Comparison of ENCODE assay signal across 9 mouse cellular contexts in the genomic region with DNA sequence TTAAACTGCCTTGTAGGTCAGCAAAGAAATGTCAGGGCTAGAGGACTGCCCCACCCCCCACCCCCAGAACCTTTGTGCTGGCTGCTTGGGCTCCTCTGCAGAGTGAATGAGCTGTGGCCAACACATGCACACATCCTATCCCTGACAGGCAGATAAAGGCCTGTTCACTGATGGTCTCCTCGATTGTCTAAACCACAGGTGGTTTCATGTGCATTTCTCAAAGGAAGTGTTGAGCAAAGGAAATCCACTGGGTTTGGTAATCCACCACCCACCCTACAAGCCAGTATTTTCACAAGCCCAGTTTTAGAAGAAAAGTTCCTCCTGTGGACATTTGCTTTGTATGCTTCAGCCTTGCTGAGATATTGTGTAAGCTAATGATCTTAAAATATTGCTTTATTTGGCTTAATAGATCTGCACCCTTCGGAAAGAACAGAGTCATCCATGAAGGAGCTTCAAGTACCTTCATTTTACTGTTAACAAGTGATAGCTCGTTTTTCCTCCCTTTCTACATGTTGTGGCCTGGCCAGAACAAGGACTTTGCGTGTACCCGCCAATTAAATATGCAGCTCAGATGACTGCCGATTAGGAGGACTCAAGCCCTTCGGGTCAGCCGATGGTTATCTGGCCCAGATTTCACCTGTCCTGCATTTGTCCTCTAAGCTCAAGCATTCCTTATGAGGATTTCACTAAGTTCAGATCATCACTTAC. TPM values are rescaled to one million over a fixed set of nuclear protein-coding genes. Genes with fewer than 3 reads are reported as not detected.
DNase-seq lines count a peak whose midpoint lies in the region; ATAC-seq and TF ChIP-seq lines count a peak whose summit lies in the region.
"Had no signal": no experiment of that assay in that cellular context is flagged by ENCODE, and none has a peak within 500 bp of the region (broad histone marks: within the 10 kb centered on the region; RNA-seq: fewer than 3 reads in every experiment).

No protein-coding gene starts in this region.

- WGBS in heart, embryonic 12.5 days: 52% methylated on average over 8 of the region's 8 CpGs
- 44% methylated on average over 8 of the region's 8 CpGs for WGBS in liver, postnatal 0 days (ENCODE audit: insufficient replicate concordance)
- 63% methylated on average over 8 of the region's 8 CpGs for WGBS in stomach, embryonic 15.5 days

- no peak overlapping the region for H3K9ac ChIP-seq in heart, embryonic 12.5 days
- no peak overlapping the region; the same call in 1 of the 2 replicates for H3K9ac ChIP-seq in liver, postnatal 0 days (replicated peaks)
- no peak overlapping the region for H3K9ac ChIP-seq in stomach, embryonic 15.5 days

- TF ChIP-seq CTCF in embryonic fibroblast, embryonic 13.5 days (IDR thresholded peaks at IDR 0.05; ENCODE audit: borderline replicate concordance, insufficient read depth, low read length): no peak
- TF ChIP-seq CTCF in liver, postnatal 0 days (IDR thresholded peaks at IDR 0.05; ENCODE audit: low read depth): no peak

- H3K4me1 ChIP-seq in heart, embryonic 12.5 days (replicated peaks): peaks cover 14% of the 10 kb centered on the region
- H3K4me1 ChIP-seq in embryonic fibroblast, embryonic 13.5 days (ENCODE audit: control insufficient read depth, insufficient read depth, low read length): no peaks in the 10 kb centered on the region
- H3K4me1 ChIP-seq in liver, postnatal 0 days (ENCODE audit: insufficient read depth): no peaks in the 10 kb centered on the region
- H3K4me1 ChIP-seq in stomach, embryonic 15.5 days: no peaks in the 10 kb centered on the region

- DNase-seq in heart, postnatal 14 days: no peak
- DNase-seq in 416B (ENCODE audit: low read depth): peak; percentile 97
- peak; percentile 15 for DNase-seq in liver, postnatal 0 days
- DNase-seq in left cerebral cortex, adult 9 months (ENCODE audit: low spot score in 2 of 2): no peak
- DNase-seq in urinary bladder, postnatal 4 days (ENCODE audit: low spot score in 2 of 2): no peak

- peaks cover 6% of the 10 kb centered on the region; the same call in 1 of the 2 replicates for H3K36me3 ChIP-seq in heart, embryonic 12.5 days
- no peaks in the 10 kb centered on the region for H3K36me3 ChIP-seq in liver, postnatal 0 days (replicated peaks; ENCODE audit: insufficient read depth, low read length)
- no peaks in the 10 kb centered on the region for H3K36me3 ChIP-seq in stomach, embryonic 15.5 days

- 0 out of 2 replicates have a peak, but pooled peaks have one; percentile 13 for TF ChIP-seq EP300 in liver, postnatal 0 days (IDR thresholded peaks at IDR 0.05; ENCODE audit: low read depth)

- TF ChIP-seq POLR2A in embryonic fibroblast, embryonic 13.5 days (IDR thresholded peaks at IDR 0.05; ENCODE audit: low read depth, low read length): peak; percentile 86

- H3K4me2 ChIP-seq in heart, embryonic 12.5 days: no peak overlapping the region
- H3K4me2 ChIP-seq in liver, postnatal 0 days (ENCODE audit: low read depth, low read length): peak overlapping the region; percentile 22; the same call in 1 of the 2 replicates
- H3K4me2 ChIP-seq in stomach, embryonic 15.5 days: peak overlapping the region; percentile 43; the same call in 1 of the 2 replicates

- ATAC-seq in heart, embryonic 12.5 days (ENCODE audit: insufficient number of reproducible peaks, low FRiP score): peak; percentile 27; the same call in 1 of the 2 replicates
- peak; percentile 40 for ATAC-seq in liver, postnatal 0 days
- no peak for ATAC-seq in stomach, embryonic 15.5 days (ENCODE audit: insufficient read depth, low FRiP score, low read depth)

- no peaks in the 10 kb centered on the region for H3K27me3 ChIP-seq in heart, embryonic 12.5 days (replicated peaks)
- H3K27me3 ChIP-seq in liver, postnatal 0 days (ENCODE audit: insufficient read depth, low read length): peaks cover 8% of the 10 kb centered on the region; the same call in 1 of the 2 replicates
- no peaks in the 10 kb centered on the region for H3K27me3 ChIP-seq in stomach, embryonic 15.5 days (replicated peaks)

- no peak overlapping the region for H3K4me3 ChIP-seq in heart, embryonic 12.5 days
- no peak overlapping the region for H3K4me3 ChIP-seq in embryonic fibroblast, embryonic 13.5 days (ENCODE audit: insufficient read depth, low read length)
- H3K4me3 ChIP-seq in liver, postnatal 0 days (ENCODE audit: low read depth, low read length): no peak overlapping the region
- no peak overlapping the region for H3K4me3 ChIP-seq in stomach, embryonic 15.5 days (replicated peaks)

- H3K9me3 ChIP-seq in heart, embryonic 12.5 days (replicated peaks): no peaks in the 10 kb centered on the region
- no peaks in the 10 kb centered on the region for H3K9me3 ChIP-seq in liver, postnatal 0 days (ENCODE audit: low read length)
- no peaks in the 10 kb centered on the region for H3K9me3 ChIP-seq in stomach, embryonic 15.5 days

- H3K27ac ChIP-seq in heart, embryonic 12.5 days (ENCODE audit: poor library complexity, severe bottlenecking): no peak overlapping the region
- H3K27ac ChIP-seq in embryonic fibroblast, embryonic 13.5 days (ENCODE audit: insufficient read depth, low read length): peak overlapping the region; percentile 90
- H3K27ac ChIP-seq in liver, postnatal 0 days (ENCODE audit: low read depth): 0 out of 2 replicates have a peak overlapping the region, but pooled peaks have one; percentile 12
- H3K27ac ChIP-seq in stomach, embryonic 15.5 days: peak overlapping the region; percentile 48; the same call in 1 of the 2 replicates
- H3K27ac ChIP-seq: kidney, postnatal 0 days had no signal

- intact Hi-C loops in heart, postnatal 14 days (cut with DNase I): loop anchor here (10.0 kb wide), 2 partner anchors 51 to 101 kb away; no protein-coding TSS in a partner anchor

RNA-seq across cellular contexts. Expression of a gene that starts 3.1 kb away (rescaled TPM):
- 3,404 and 3,505 TPM in 2 replicates for polyA plus RNA-seq in heart, embryonic 12.5 days (2016; fragmentation: Nextera tagmentation; extraction: Ambion mirVana)
- total RNA-seq in heart, postnatal 14 days (2021): 100 to 1,000 TPM; 543 to 602 TPM
- polyA plus RNA-seq in embryonic fibroblast, embryonic 13.5 days (2011; ENCODE audit: insufficient read length, low read depth, missing spikeins): 2,205 and 2,784 TPM in 2 replicates
- 1,722 and 1,837 TPM in 2 replicates for polyA plus RNA-seq in liver, postnatal 0 days (2015; fragmentation: Nextera tagmentation; extraction: Ambion mirVana)
- 4,879 and 5,002 TPM in 2 replicates for polyA plus RNA-seq in stomach, embryonic 15.5 days (2015; fragmentation: Nextera tagmentation; extraction: Ambion mirVana)

RNA-seq across cellular contexts. Expression of a gene that starts 58.2 kb away (rescaled TPM):
- 0.12 and 0.27 TPM in 2 replicates for polyA plus RNA-seq in heart, embryonic 12.5 days (2016; fragmentation: Nextera tagmentation; extraction: Ambion mirVana)
- 1 to 10 TPM; 1.9 to 2.2 TPM for total RNA-seq in heart, postnatal 14 days (2021)
- not detected in 2 replicates for polyA plus RNA-seq in embryonic fibroblast, embryonic 13.5 days (2011; ENCODE audit: insufficient read length, low read depth, missing spikeins)
- polyA plus RNA-seq in liver, postnatal 0 days (2015; fragmentation: Nextera tagmentation; extraction: Ambion mirVana): 0.96 and 1.2 TPM in 2 replicates
- 0.37 and 0.55 TPM in 2 replicates for polyA plus RNA-seq in stomach, embryonic 15.5 days (2015; fragmentation: Nextera tagmentation; extraction: Ambion mirVana)

Comparison
In these comparisons a context has a peak if more than half of its experiments do, and no peak if none do; other contexts are left out.
1. DNase-seq: peak in 416B (single experiment) and liver, postnatal 0 days (single experiment); none in heart, postnatal 14 days (0 of 2), left cerebral cortex, adult 9 months (0 of 2) and urinary bladder, postnatal 4 days (0 of 2).